Mouse (Mus musculus): ENCODE results near the gene Trim45. TPM values are rescaled to one million over a fixed set of nuclear protein-coding genes. Genes with fewer than 3 reads are reported as not detected.

The Trim45 gene
- polyA plus RNA-seq, 1 experiment from 2014 or later: 5.6 TPM

Other genes starting within 250 kb of the Trim45 start
- 59.4 and 75.5 TPM in 2 replicates for gene Man1a2, start 236.7 kb upstream of the Trim45 start, polyA plus RNA-seq (2016; fragmentation: Nextera tagmentation; extraction: Ambion mirVana)
- gene Vtcn1, start 96.7 kb upstream of the Trim45 start, polyA plus RNA-seq (2016; fragmentation: Nextera tagmentation; extraction: Ambion mirVana): 0.05 TPM in 2 replicates
- 18.0 and 18.1 TPM in 2 replicates for gene Ttf2, start 47.5 kb downstream of the Trim45 start, polyA plus RNA-seq (2016; fragmentation: Nextera tagmentation; extraction: Ambion mirVana)
- 0.34 and 0.50 TPM in 2 replicates for gene Cd101, start 107.4 kb downstream of the Trim45 start, polyA plus RNA-seq (2016; fragmentation: Nextera tagmentation; extraction: Ambion mirVana)
- 4.8 and 5.6 TPM in 2 replicates for gene Ptgfrn, start 188.1 kb downstream of the Trim45 start, polyA plus RNA-seq (2016; fragmentation: Nextera tagmentation; extraction: Ambion mirVana)

All from heart, embryonic 10.5 days (tissue).